Mouse (Mus musculus) activated CD4-positive, CD25-positive, alpha-beta regulatory T cell, adult 4 months (primary cell): ENCODE data around the gene Ccdc85b. TPM values are rescaled to one million over a fixed set of nuclear protein-coding genes. Genes with fewer than 3 reads are reported as not detected.
"Not testable (repeated sequence)": the region's sequence is repeated elsewhere in the genome, so short reads cannot be mapped to it uniquely, and the experiment has no call there.

Experiments used
- ATAC-seq: one replicate; pipeline ENCODE4 v1.8.0; 2017
- polyA plus RNA-seq, 2 experiments: library from polyadenylated mRNA; unstranded; fragments of 100-300 nt; shearing (Covaris generic); gene quantifications; one replicate each; pipeline ENCODE4 v1.2.1; 2017

Gene Ccdc85b
- 1 to 10 TPM; 1.1 to 1.2 TPM for polyA plus RNA-seq

GRCm38 (mm10) chr19:5457746-5458442, at the start of gene Ccdc85b:
TSS of gene Ccdc85b (minus strand) at chr19:5457894.
- ATAC-seq, result no peak

GRCm38 (mm10) chr19:5503687-5504086, 46.0 kb upstream of the Ccdc85b start, which contains the start of gene 1700020D05Rik:
TSS of gene 1700020D05Rik (minus strand) at chr19:5503787.
- no peak for ATAC-seq

GRCm38 (mm10) chr19:5500330-5500875, 42.7 kb upstream of the Ccdc85b start:
- no peak for ATAC-seq

- ATAC-seq, result no peak
These were observed 38.3 kb upstream of the Ccdc85b start for GRCm38 (mm10) chr19:5496052-5496370.

DNA sequence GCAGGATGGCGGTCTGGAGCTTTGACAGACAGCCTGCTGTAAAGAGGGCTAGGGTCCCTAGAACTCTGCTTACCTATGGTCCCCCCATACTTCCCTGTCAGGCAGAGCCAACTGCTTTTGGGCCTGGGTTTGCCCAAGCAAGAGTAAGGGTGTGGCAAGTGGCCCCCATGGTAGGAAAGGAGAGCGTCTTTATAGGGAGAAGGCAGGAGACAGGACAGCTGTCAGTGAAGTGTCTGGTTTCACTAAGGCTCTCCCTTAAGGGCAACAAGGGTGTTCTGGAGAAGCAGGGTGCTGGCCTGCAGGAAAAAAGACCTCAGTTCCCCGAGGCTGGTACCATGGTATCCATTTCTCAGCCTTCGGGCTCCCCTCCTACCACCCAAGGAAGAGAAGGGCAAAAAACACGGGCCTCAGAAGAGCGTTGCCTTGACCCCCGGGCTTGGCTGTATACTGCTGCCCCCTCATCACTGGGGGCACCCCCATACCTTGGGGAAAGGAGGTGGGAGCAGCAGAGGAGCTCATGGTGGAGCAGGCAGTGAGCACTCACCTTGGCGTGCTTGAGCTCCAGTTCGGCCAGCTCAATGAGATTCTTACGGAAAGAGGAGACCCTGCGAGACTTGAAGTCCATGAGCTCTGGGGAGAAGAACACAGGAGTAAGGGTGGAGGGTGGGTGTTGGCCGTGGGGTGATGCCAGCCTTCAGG, 37.8 kb upstream of the Ccdc85b start:
- no peak for ATAC-seq

- ATAC-seq, result no peak
These were observed 36.6 kb upstream of the Ccdc85b start for GRCm38 (mm10) chr19:5494314-5494713.

DNA sequence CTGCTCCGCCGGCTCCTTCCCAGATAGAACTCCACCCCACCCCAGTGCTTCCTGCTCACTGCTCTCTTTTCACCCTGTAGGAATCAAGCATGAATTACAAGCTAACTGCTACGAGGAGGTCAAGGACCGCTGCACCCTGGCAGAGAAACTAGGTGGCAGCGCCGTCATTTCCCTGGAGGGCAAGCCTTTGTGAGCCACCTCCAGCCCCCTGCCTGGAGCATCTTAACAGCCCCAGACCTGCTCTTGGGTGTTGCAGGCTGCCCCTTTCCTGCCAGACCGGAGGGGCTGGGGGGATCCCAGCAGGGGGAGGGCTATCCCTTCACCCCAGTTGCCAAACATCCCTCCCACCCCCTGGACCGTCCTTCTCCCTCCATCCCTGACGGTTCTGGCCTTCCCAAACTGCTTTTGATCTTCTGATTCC, 35.6 kb upstream of the Ccdc85b start:
- not testable (repeated sequence) for ATAC-seq

DNA sequence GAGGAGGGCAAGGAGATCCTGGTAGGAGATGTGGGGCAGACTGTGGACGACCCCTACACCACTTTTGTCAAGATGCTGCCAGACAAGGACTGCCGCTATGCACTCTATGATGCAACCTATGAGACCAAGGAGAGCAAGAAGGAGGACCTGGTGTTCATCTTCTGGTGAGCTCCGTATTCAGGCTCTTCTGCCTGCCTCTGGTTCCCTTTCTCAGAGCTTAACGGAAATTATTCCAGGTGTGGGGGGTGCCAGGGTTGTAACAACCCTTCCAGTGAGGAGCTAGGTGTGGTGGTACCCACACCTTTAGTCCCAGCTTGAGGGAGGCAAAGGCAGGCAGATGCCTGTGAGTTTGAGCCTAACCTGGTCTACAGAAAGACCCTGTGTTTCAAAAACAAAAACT, 34.9 kb upstream of the Ccdc85b start:
- ATAC-seq, result no peak

DNA sequence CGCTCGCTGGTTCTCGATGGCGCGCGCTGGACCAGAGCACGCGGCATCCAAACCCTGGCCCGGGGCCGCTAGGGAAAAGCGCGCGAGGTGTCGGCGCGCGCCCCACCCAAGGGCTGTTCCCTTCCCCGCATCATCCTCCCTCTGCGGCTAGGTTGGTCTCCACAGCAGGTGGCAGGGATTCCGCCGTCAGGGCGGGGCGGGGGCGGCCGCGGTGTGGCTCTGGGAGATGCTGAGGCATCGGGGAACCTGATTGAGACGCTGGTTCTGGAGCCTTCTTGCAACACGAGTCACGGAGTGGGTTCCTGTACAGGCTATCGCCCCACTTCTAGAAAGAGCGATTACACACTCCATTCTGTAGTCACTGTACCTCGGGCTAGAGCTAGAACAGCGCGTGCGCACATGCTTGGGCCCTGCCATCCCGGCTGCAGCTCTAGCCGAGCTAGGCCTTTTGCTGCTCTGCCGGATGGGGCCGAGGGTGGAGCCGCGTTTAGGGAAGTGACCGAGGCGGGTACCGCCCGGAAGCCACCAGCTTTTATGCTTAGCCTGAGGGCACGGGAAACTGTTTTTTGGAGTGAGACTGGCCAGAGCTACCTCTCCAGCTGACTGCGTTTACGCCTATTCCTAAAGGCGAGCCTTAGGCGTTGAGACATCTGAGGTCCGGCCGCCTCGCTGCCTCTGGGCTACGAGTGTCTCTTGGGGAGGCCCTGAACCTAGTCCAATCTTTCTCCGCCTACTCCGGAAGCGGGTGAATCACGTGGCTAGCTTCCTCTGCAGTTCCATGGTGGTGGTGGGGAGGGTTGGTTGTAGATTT, 33.4 kb upstream of the Ccdc85b start:
- peak; percentile 38 for ATAC-seq

GRCm38 (mm10) chr19:5490313-5490897, 32.7 kb upstream of the Ccdc85b start, which contains the start of gene Cfl1:
TSS of gene Cfl1 (plus strand) at chr19:5490455.
- ATAC-seq, result peak; percentile 41

DNA sequence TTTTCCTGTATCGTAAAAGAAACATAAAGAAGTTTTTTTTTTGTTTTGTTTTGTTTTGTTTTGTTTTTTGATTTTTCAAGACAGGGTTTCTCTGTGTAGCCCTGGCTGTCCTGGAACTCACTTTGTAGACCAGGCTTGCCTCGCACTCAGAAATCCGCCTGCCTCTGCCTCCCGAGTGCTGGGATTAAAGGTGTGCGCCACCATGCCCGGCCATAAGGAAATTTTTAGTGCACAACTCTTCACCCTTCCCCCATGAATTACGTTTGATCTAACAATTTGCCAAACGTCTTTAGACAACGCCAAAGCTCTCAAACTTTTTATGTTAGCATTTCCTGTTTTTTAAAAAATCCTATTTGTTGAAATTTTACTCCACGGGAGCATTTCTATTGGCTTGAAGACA, 32.0 kb upstream of the Ccdc85b start:
- ATAC-seq, result not testable (repeated sequence)

GRCm38 (mm10) chr19:5488878-5489571, 31.3 kb upstream of the Ccdc85b start:
- ATAC-seq, result peak; percentile 65

- peak; percentile 34 for ATAC-seq
These were observed 30.3 kb upstream of the Ccdc85b start, which contains the start of gene Mus81 for GRCm38 (mm10) chr19:5487768-5488550. TSS of gene Mus81 (minus strand) at chr19:5488402.

GRCm38 (mm10) chr19:5486771-5487170, 29.1 kb upstream of the Ccdc85b start:
- no peak for ATAC-seq

DNA sequence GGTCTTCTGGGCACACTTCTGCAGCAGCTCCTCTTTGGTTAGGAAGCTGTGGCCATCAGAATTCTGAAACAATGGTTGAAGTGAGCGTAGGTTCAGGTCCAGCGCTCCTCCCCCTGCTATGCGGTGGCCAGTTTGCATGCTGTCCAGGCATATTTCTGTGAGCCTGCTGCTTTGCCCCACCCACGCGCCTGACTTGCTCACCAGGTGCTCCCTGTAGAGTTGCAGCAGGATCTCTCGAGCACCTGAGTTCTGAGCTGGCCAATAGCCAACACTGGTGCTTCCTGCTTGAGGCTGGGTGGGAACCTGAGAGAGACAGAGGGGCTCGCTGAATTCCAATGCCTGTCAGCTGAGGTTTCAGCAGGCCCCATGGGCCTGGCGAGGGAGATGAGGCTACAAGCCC, 28.6 kb upstream of the Ccdc85b start:
- no peak for ATAC-seq

DNA sequence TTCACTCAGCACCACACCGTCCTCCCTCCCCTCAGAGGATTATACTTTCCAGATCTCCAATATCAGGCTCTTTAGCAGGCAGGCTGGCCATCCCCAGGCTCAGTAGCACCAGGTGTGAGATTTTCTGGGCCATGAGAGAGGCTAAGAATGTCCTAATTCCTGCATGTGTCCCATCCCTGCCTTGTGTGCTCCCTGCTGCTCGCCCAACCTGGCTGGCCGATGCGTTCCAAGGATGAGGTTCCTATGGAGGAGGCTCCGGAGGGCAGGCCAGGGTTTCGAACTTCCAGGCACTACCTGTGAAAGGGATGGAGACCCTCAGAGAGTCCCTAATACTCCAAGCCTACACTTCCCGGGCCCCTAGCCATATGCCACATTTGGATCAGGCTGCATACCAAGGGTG, 28.1 kb upstream of the Ccdc85b start:
- ATAC-seq, result no peak

DNA sequence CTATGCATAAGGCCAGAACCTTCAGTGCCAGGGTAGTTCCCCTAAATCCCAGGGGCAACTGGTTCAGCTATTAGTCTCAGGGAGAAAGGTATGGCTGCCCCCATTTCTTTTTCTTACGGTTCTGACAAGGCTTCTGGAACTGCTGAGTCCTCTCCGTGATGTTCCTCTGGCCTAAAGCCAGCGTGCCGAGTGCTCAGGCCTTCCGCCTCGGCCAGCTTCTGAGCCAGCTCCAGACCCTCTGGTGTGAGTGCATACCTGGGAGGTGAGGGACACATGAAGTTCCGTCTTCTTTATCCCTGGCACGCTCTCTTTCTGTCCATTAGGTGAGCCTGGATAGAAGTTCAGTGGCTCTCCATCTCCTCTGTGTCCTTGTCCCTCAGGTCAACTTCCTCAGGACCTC, 27.7 kb upstream of the Ccdc85b start:
- no peak for ATAC-seq

- ATAC-seq, result no peak
These were observed 26.8 kb upstream of the Ccdc85b start for GRCm38 (mm10) chr19:5484496-5484895.

DNA sequence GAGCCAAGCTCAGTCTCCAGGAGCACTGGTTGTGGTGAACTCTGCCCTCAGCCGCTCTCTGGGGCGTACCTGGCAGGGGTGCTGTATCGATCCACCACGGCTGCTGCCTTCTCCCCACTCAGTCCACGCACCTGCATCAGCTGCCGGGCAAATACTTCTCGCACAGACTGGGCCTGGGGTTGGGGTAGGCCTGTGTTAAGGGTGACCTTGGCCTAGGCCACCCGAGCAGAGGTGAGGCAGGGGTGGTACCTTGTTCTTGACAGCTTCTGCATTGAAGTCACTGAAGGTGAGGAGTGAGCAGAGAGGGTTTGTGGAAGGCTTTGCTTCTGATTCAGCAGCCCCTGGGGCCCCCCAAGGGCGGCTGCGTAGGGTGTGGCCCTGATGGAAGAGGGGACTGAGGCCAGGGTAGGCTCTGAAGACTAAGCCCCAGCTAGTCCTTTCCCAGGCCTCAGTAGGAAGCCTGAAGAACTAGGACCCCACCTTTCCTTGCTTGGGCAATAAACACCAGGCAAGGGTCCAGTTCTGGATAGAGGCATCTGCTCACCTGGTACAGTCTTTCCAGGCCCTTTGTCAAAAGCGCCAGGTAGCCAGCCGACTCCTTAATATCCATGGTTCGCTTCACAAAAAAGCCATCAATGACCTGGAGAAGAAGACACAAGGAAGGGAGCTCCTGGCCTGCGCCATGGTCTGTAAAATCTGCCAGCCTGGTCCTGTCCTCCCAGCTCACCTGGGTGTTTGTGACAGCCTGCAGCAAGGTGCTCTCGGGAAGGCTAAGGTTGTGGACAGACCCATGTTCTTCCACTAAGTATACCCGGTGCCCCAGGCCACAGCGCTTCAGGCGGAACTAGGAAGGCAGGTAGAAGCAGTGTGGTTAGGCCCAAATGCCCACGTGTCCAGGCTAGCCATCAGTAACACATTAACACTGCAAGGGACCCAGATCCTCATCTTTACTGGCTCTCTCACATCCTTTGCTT, 26.0 kb upstream of the Ccdc85b start:
- no peak for ATAC-seq

- ATAC-seq, result no peak
These were observed 23.7 kb upstream of the Ccdc85b start for GRCm38 (mm10) chr19:5481398-5481797.
